Mouse (Mus musculus) spleen, adult 2 months (tissue): ENCODE results near the gene Serp2. TPM values are rescaled to one million over a fixed set of nuclear protein-coding genes. Genes with fewer than 3 reads are reported as not detected.

Experiments used
- DNase-seq, 2 experiments: peaks; one replicate each; pipeline versions ENCODE4 v3.0.0 to v3.0.0-alpha.2; 2012 to 2021; ENCODE audit warnings: low spot score in 2 of 2, low read depth in 1 of 2
- H3K27ac ChIP-seq: fragments of 200-500 bp; 2 replicates; pipeline ENCODE4 v1.5.1; 2012; ENCODE audit warnings: low read length, inconsistent platforms; ENCODE audit not compliant: insufficient read depth
- H3K27me3 ChIP-seq: fragments of 200-500 bp; 2 replicates; pipeline ENCODE4 v1.6.1; 2012; ENCODE audit warnings: mild to moderate bottlenecking, moderate library complexity, low read length, inconsistent platforms; ENCODE audit not compliant: control insufficient read depth, insufficient read depth
- H3K36me3 ChIP-seq: fragments of 200-500 bp; 2 replicates; pipeline ENCODE4 v1.6.1; 2012; ENCODE audit warnings: mild to moderate bottlenecking, low read length, inconsistent platforms; ENCODE audit not compliant: control insufficient read depth, insufficient read depth
- H3K4me1 ChIP-seq: fragments of 200-500 bp; 2 replicates; pipeline ENCODE4 v1.6.1; 2011; ENCODE audit warnings: inconsistent platforms; ENCODE audit not compliant: control insufficient read depth, insufficient read depth, insufficient read length
- H3K4me3 ChIP-seq: fragments of 200-500 bp; 2 replicates; pipeline ENCODE4 v1.5.1; 2011; ENCODE audit warnings: mild to moderate bottlenecking, inconsistent platforms; ENCODE audit not compliant: insufficient read depth, insufficient read length; ENCODE audit errors: extremely low read depth
- CTCF ChIP-seq: fragments of 200-500 bp; IDR thresholded peaks from 2 replicates; pipeline ENCODE4 v1.5.1; 2011; ENCODE audit warnings: mild to moderate bottlenecking, inconsistent platforms; ENCODE audit not compliant: insufficient read depth, insufficient read length, insufficient replicate concordance; ENCODE audit errors: extremely low read depth
- POLR2A ChIP-seq: fragments of 200-500 bp; IDR thresholded peaks from 2 replicates; pipeline ENCODE4 v1.6.1; 2011; ENCODE audit warnings: low read depth, low read length, inconsistent platforms
- WGBS: fragments of 180-500 bp; shearing (Covaris S2); methylation state at CpG from one replicate; pipeline ENCODE4 v1.1.7; 2018; 5-methylcytosine and 5-hydroxymethylcytosine counted together
- polyA plus RNA-seq: library from polyadenylated mRNA; depleted of rRNA; stranded (reverse); fragments of >200 nt; gene quantifications from 2 replicates; pipeline ENCODE4 v1.2.3, GENCODE M21; 2012; rRNA removed

The Serp2 gene
- 4.2 and 6.1 TPM in 2 replicates for polyA plus RNA-seq

- H3K27me3 ChIP-seq = peaks cover 4% of the 10 kb centered on the region; the same call in 1 of the 2 replicates
- H3K4me1 ChIP-seq = peaks cover 6% of the 10 kb centered on the region
- H3K4me3 ChIP-seq = peak within 1 kb of the TSS; percentile 59; the same call in 1 of the 2 replicates
- DNase-seq = no peak
- no peak within 1 kb of the TSS for H3K27ac ChIP-seq
- WGBS = 12% methylated on average over 17 of the region's 17 CpGs
- no peaks in the 10 kb centered on the region for H3K36me3 ChIP-seq
- no peak for TF ChIP-seq CTCF
- TF ChIP-seq POLR2A = no peak
Measured at GRCm38 (mm10) chr14:76556852-76557208, at the start of gene Serp2. TSS of gene Serp2 (minus strand) at chr14:76556889.

GRCm38 (mm10) chr14:76605931-76606534 is 49.3 kb upstream of the Serp2 start:
- H3K4me3 ChIP-seq = no peak overlapping the region
- no peak for DNase-seq
- H3K27me3 ChIP-seq = no peaks in the 10 kb centered on the region
- H3K36me3 ChIP-seq = no peaks in the 10 kb centered on the region
- 61% methylated on average over 13 of the region's 13 CpGs for WGBS
- H3K27ac ChIP-seq = no peak overlapping the region
- TF ChIP-seq POLR2A = no peak
- no peak for TF ChIP-seq CTCF
- H3K4me1 ChIP-seq = peaks cover 8% of the 10 kb centered on the region; the same call in 1 of the 2 replicates

GRCm38 (mm10) chr14:76604012-76604411 is 47.3 kb upstream of the Serp2 start:
- peaks cover 8% of the 10 kb centered on the region; the same call in 1 of the 2 replicates for H3K4me1 ChIP-seq
- no peak for TF ChIP-seq POLR2A
- TF ChIP-seq CTCF = no peak
- WGBS = 51% methylated on average over 6 of the region's 6 CpGs

GRCm38 (mm10) chr14:76601654-76602053 is 45.0 kb upstream of the Serp2 start:
- H3K36me3 ChIP-seq = no peaks in the 10 kb centered on the region
- no peak overlapping the region for H3K27ac ChIP-seq
- no peak for DNase-seq
- WGBS = 80% methylated on average over 4 of the region's 4 CpGs
- peaks cover 8% of the 10 kb centered on the region; the same call in 1 of the 2 replicates for H3K4me1 ChIP-seq
- TF ChIP-seq POLR2A (no peak), CTCF (no peak)
- no peak overlapping the region for H3K4me3 ChIP-seq
- no peaks in the 10 kb centered on the region for H3K27me3 ChIP-seq

More at GRCm38 (mm10) chr14:76604012-76604411, 47.3 kb upstream of the Serp2 start:
- Histone ChIP-seq H3K4me3 (no peak overlapping the region), H3K27ac (no peak overlapping the region), H3K27me3 (no peaks in the 10 kb centered on the region), H3K36me3 (no peaks in the 10 kb centered on the region)
- DNase-seq = no peak

- no peak for DNase-seq
- H3K4me1 ChIP-seq = peaks cover 7% of the 10 kb centered on the region; the same call in 1 of the 2 replicates
- TF ChIP-seq POLR2A (no peak), CTCF (no peak)
- 87% methylated on average over 3 of the region's 3 CpGs for WGBS
- H3K27me3 ChIP-seq = no peaks in the 10 kb centered on the region
- H3K4me3 ChIP-seq = no peak overlapping the region
- H3K36me3 ChIP-seq = no peaks in the 10 kb centered on the region
- no peak overlapping the region for H3K27ac ChIP-seq
Measured at GRCm38 (mm10) chr14:76600391-76600790, 43.7 kb upstream of the Serp2 start.

- no peaks in the 10 kb centered on the region for H3K36me3 ChIP-seq
- H3K4me3 ChIP-seq = no peak overlapping the region
- no peak for TF ChIP-seq POLR2A
- TF ChIP-seq CTCF = no peak
- H3K27ac ChIP-seq = no peak overlapping the region
- peaks cover 10% of the 10 kb centered on the region; the same call in 1 of the 2 replicates for H3K4me1 ChIP-seq
- WGBS = 83% methylated on average over 4 of the region's 4 CpGs
- no peaks in the 10 kb centered on the region for H3K27me3 ChIP-seq
- no peak for DNase-seq
Measured at GRCm38 (mm10) chr14:76599706-76600105, 43.0 kb upstream of the Serp2 start.

GRCm38 (mm10) chr14:76598518-76599216 is 42.0 kb upstream of the Serp2 start:
- Histone ChIP-seq H3K4me3 (peak overlapping the region; percentile 36; the same call in 1 of the 2 replicates), H3K27ac (peak overlapping the region; percentile 27), H3K27me3 (no peaks in the 10 kb centered on the region), H3K36me3 (no peaks in the 10 kb centered on the region), H3K4me1 (peaks cover 6% of the 10 kb centered on the region; the same call in 1 of the 2 replicates)
- no peak for DNase-seq
- WGBS = 8% methylated on average over 12 of the region's 12 CpGs
- TF ChIP-seq CTCF (no peak), POLR2A (no peak)
